Mouse (Mus musculus) ES-Bruce4 (cell line): ENCODE data around the gene Pfdn6.
A peak's percentile ranks its signal among the peaks of the same experiment; 100 is the strongest.

Source experiments
- CTCF ChIP-seq: IDR thresholded peaks from one replicate; pipeline ENCODE4 v1.8.1; 2011; ENCODE audit warnings: low read depth, low read length
- EP300 ChIP-seq: IDR thresholded peaks from 2 replicates; pipeline ENCODE4 v1.6.1; 2011; ENCODE audit warnings: low read depth, low read length; ENCODE audit not compliant: insufficient read depth
- POLR2A ChIP-seq: IDR thresholded peaks from one replicate; pipeline ENCODE4 v1.8.1; 2011; ENCODE audit warnings: low read length; ENCODE audit not compliant: insufficient read depth

DNA sequence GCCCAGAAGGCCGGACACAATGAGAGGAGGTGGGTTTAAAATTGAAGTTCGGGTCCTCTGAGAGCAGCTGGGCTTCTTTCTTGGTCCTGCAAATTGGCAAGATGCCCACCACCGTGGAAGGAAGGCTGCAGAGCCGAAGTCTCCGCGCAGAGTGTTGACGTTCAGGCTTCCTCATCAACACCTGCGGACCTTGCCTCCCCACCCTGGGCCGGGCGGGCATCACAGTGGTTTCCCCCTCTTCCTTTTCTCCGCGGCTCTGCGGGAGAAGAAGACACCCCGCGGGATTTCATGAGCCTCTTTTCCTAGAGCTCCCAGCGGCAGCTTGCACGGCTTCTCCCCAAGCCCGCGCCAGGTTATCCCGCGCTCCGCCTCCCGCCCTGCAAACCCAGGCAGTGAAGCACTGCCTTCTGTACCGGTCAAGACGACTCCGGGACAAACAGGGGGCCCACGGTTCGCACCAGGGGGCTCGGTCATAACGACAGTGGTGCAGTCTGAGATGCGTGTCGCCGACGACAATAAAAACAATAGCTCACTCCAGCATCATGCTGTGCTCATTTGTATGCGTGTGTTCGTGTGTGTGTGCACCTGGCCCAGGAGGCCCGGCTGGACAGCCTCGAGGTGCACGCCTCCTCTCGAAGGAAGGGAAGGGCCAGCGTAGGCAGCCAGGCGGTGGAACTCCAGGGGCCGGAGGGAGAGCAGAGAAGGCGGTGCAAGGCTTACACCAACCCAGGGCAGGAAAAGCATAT, 31.6 kb downstream of the Pfdn6 start:
- TF ChIP-seq CTCF (no peak), POLR2A (no peak), EP300 (0 out of 2 replicates have a peak, but pooled peaks have one; percentile 23)
